25 mouse cellular contexts compared by ENCODE assay signal in genomic region chr16:40194839-40195238, GRCm38 (mm10).
"Had no signal": no experiment of that assay in that cellular context is flagged by ENCODE, and none has a peak within 500 bp of the region (broad histone marks: within the 10 kb centered on the region; RNA-seq: fewer than 3 reads in every experiment).

No protein-coding gene starts in this region.

- DNase-seq: gastrocnemius, postnatal 10 days; gastrocnemius, postnatal 25 days; heart, adult 18-20 months; heart, postnatal 10 days; heart, postnatal 4 days; kidney, adult 18-20 months; kidney, adult 8-10 months; kidney, postnatal 10 days; kidney, postnatal 25 days; kidney, postnatal 4 days; liver had no signal

- H3K27ac ChIP-seq: heart, embryonic 10.5 days; hindbrain, embryonic 10.5 days; hindbrain, embryonic 12.5 days; hindbrain, embryonic 14.5 days; intestine, embryonic 15.5 days; layer of hippocampus, adult 2 months; left cerebral cortex, adult 2 months; limb, embryonic 10.5 days; limb, embryonic 12.5 days had no signal

- H3K4me2 ChIP-seq: heart, embryonic 12.5 days; hindbrain, embryonic 12.5 days; hindbrain, embryonic 14.5 days; intestine, embryonic 15.5 days; limb, embryonic 12.5 days; liver, embryonic 11.5 days had no signal

- H3K4me1 ChIP-seq: heart, embryonic 10.5 days; heart, embryonic 12.5 days; hindbrain, embryonic 10.5 days; hindbrain, embryonic 12.5 days; intestine, embryonic 15.5 days; limb, embryonic 10.5 days; limb, embryonic 12.5 days had no signal

- H3K36me3 ChIP-seq: heart, embryonic 10.5 days; heart, embryonic 12.5 days; hindbrain, embryonic 10.5 days; hindbrain, embryonic 12.5 days; intestine, embryonic 15.5 days; limb, embryonic 10.5 days; limb, embryonic 12.5 days had no signal

- H3K4me3 ChIP-seq: heart, embryonic 10.5 days; heart, embryonic 12.5 days; hindbrain, embryonic 10.5 days; hindbrain, embryonic 12.5 days; intestine, embryonic 15.5 days; layer of hippocampus, adult 2 months; left cerebral cortex, adult 2 months; limb, embryonic 10.5 days; limb, embryonic 12.5 days had no signal

- H3K27me3 ChIP-seq: heart, embryonic 12.5 days; hindbrain, embryonic 12.5 days; intestine, embryonic 15.5 days; limb, embryonic 12.5 days had no signal

- ATAC-seq: hindbrain, embryonic 16.5 days; inflammation-experienced regulatory T-cells, adult 6 months; intestine, embryonic 15.5 days; intestine, postnatal 0 days had no signal

- H3K9ac ChIP-seq: heart, embryonic 12.5 days; hindbrain, embryonic 12.5 days; hindbrain, embryonic 14.5 days; intestine, embryonic 15.5 days; limb, embryonic 12.5 days had no signal

- H3K9me3 ChIP-seq: heart, embryonic 10.5 days; heart, embryonic 12.5 days; hindbrain, embryonic 10.5 days; hindbrain, embryonic 12.5 days; intestine, embryonic 15.5 days; limb, embryonic 10.5 days; limb, embryonic 12.5 days had no signal
